ENCODE assay signal across 19 mouse cellular contexts in genomic region chr1:166900028-166900427, GRCm38 (mm10).
DNase-seq lines count a peak whose midpoint lies in the region; ATAC-seq and TF ChIP-seq lines count a peak whose summit lies in the region.
"Had no signal": no experiment of that assay in that cellular context is flagged by ENCODE, and none has a peak within 500 bp of the region (broad histone marks: within the 10 kb centered on the region; RNA-seq: fewer than 3 reads in every experiment).

No protein-coding gene starts in this region.

- DNase-seq in embryonic facial prominence, embryonic 10.5 days (ENCODE audit: low spot score) = no peak
- no peak for DNase-seq in kidney, adult 2 months
- DNase-seq in neural tube, embryonic 10.5 days (ENCODE audit: extremely low spot score, low spot score) = no peak
- no peak for DNase-seq in embryo, embryonic 10 days (ENCODE audit: low spot score)
- DNase-seq: adrenal gland, adult 8-10 months; cerebellum, adult 11-12 months; cerebellum, postnatal 14 days; kidney, adult 11 months; right cerebral cortex, postnatal 25 days; spleen, adult 18-20 months had no signal

- no peak for TF ChIP-seq CTCF in kidney, adult 2 months (conservative IDR thresholded peaks at IDR 0.05; ENCODE audit: insufficient read depth, insufficient read length, low read depth, low read length)

- no peak for ATAC-seq in embryonic facial prominence, embryonic 12.5 days (ENCODE audit: insufficient number of reproducible peaks, insufficient read depth, low FRiP score, low TSS enrichment)
- no peak; the same call in 1 of the 2 replicates for ATAC-seq in kidney, embryonic 15.5 days (replicated peaks; ENCODE audit: low FRiP score)
- 0 out of 2 replicates have a peak, but pooled peaks have one; percentile 1 for ATAC-seq in neural tube, embryonic 12.5 days (ENCODE audit: low FRiP score, low read depth)
- no peak for ATAC-seq in neural tube, embryonic 15.5 days (ENCODE audit: low FRiP score)
- ATAC-seq: activated CD4-positive, CD25-positive, alpha-beta regulatory T cell, adult 4 months had no signal

- H3K9me3 ChIP-seq in embryonic facial prominence, embryonic 12.5 days = no peaks in the 10 kb centered on the region
- H3K9me3 ChIP-seq in embryonic facial prominence, embryonic 10.5 days = no peaks in the 10 kb centered on the region
- H3K9me3 ChIP-seq in kidney, embryonic 15.5 days (replicated peaks) = no peaks in the 10 kb centered on the region
- H3K9me3 ChIP-seq in neural tube, embryonic 12.5 days = no peaks in the 10 kb centered on the region
- H3K9me3 ChIP-seq in neural tube, embryonic 15.5 days (replicated peaks) = no peaks in the 10 kb centered on the region
- H3K9me3 ChIP-seq: forebrain, embryonic 15.5 days; midbrain, embryonic 10.5 days had no signal

- peak overlapping the region; percentile 41; the same call in 1 of the 2 replicates for H3K27ac ChIP-seq in embryonic facial prominence, embryonic 12.5 days
- no peak overlapping the region for H3K27ac ChIP-seq in embryonic facial prominence, embryonic 10.5 days (replicated peaks)
- H3K27ac ChIP-seq in kidney, embryonic 15.5 days = peak overlapping the region; percentile 62; the same call in 1 of the 2 replicates
- H3K27ac ChIP-seq in kidney, adult 2 months (ENCODE audit: insufficient read depth, low read depth, low read length) = no peak overlapping the region
- H3K27ac ChIP-seq in neural tube, embryonic 12.5 days = no peak overlapping the region
- H3K27ac ChIP-seq in neural tube, embryonic 15.5 days (replicated peaks) = 0 out of 2 replicates have a peak overlapping the region, but pooled peaks have one; percentile 45
- H3K27ac ChIP-seq: midbrain, embryonic 10.5 days had no signal

- 78% methylated on average over 4 of the region's 4 CpGs for WGBS in embryonic facial prominence, embryonic 12.5 days
- 88% methylated on average over 4 of the region's 4 CpGs for WGBS in embryonic facial prominence, embryonic 10.5 days
- WGBS in kidney, embryonic 15.5 days = 78% methylated on average over 4 of the region's 4 CpGs
- WGBS in kidney, adult 2 months = 62% methylated on average over 4 of the region's 4 CpGs
- 73% methylated on average over 4 of the region's 4 CpGs for WGBS in neural tube, embryonic 12.5 days
- WGBS in neural tube, embryonic 15.5 days = 61% methylated on average over 4 of the region's 4 CpGs

- no peak overlapping the region for H3K9ac ChIP-seq in embryonic facial prominence, embryonic 12.5 days
- no peak overlapping the region for H3K9ac ChIP-seq in kidney, embryonic 15.5 days
- no peak overlapping the region for H3K9ac ChIP-seq in neural tube, embryonic 12.5 days
- H3K9ac ChIP-seq in neural tube, embryonic 15.5 days (replicated peaks) = no peak overlapping the region
- H3K9ac ChIP-seq: forebrain, embryonic 15.5 days had no signal

- H3K27me3 ChIP-seq in embryonic facial prominence, embryonic 12.5 days = no peaks in the 10 kb centered on the region
- no peaks in the 10 kb centered on the region for H3K27me3 ChIP-seq in embryonic facial prominence, embryonic 10.5 days (replicated peaks; ENCODE audit: low read depth, poor library complexity, severe bottlenecking)
- no peaks in the 10 kb centered on the region for H3K27me3 ChIP-seq in kidney, embryonic 15.5 days
- H3K27me3 ChIP-seq in kidney, adult 2 months (replicated peaks; ENCODE audit: control insufficient read depth, insufficient read depth, low read length) = no peaks in the 10 kb centered on the region
- H3K27me3 ChIP-seq in neural tube, embryonic 12.5 days (replicated peaks) = no peaks in the 10 kb centered on the region
- H3K27me3 ChIP-seq in neural tube, embryonic 15.5 days (replicated peaks) = no peaks in the 10 kb centered on the region
- H3K27me3 ChIP-seq: forebrain, embryonic 15.5 days had no signal

- H3K4me3 ChIP-seq in embryonic facial prominence, embryonic 12.5 days = no peak overlapping the region
- no peak overlapping the region for H3K4me3 ChIP-seq in embryonic facial prominence, embryonic 10.5 days
- H3K4me3 ChIP-seq in kidney, embryonic 15.5 days (replicated peaks) = no peak overlapping the region
- no peak overlapping the region for H3K4me3 ChIP-seq in kidney, adult 2 months (ENCODE audit: insufficient read depth, low read depth, low read length)
- H3K4me3 ChIP-seq in neural tube, embryonic 12.5 days = no peak overlapping the region
- no peak overlapping the region for H3K4me3 ChIP-seq in neural tube, embryonic 15.5 days (replicated peaks)
- H3K4me3 ChIP-seq: forebrain, embryonic 15.5 days; midbrain, embryonic 10.5 days; myocyte had no signal

- H3K4me1 ChIP-seq in embryonic facial prominence, embryonic 12.5 days = peaks cover 21% of the 10 kb centered on the region
- peaks cover 19% of the 10 kb centered on the region for H3K4me1 ChIP-seq in embryonic facial prominence, embryonic 10.5 days
- H3K4me1 ChIP-seq in kidney, embryonic 15.5 days = peaks cover 10% of the 10 kb centered on the region
- H3K4me1 ChIP-seq in kidney, adult 2 months (ENCODE audit: control insufficient read depth, insufficient read depth, low read length) = no peaks in the 10 kb centered on the region
- no peaks in the 10 kb centered on the region for H3K4me1 ChIP-seq in neural tube, embryonic 12.5 days
- H3K4me1 ChIP-seq in neural tube, embryonic 15.5 days = peaks cover 17% of the 10 kb centered on the region

- no peak overlapping the region for H3K4me2 ChIP-seq in embryonic facial prominence, embryonic 12.5 days (replicated peaks)
- H3K4me2 ChIP-seq in kidney, embryonic 15.5 days = peak overlapping the region; percentile 4; the same call in 1 of the 2 replicates
- H3K4me2 ChIP-seq in neural tube, embryonic 12.5 days (replicated peaks) = no peak overlapping the region
- no peak overlapping the region for H3K4me2 ChIP-seq in neural tube, embryonic 15.5 days
- H3K4me2 ChIP-seq: forebrain, embryonic 15.5 days; heart, embryonic 11.5 days had no signal

- TF ChIP-seq POLR2A in kidney, adult 2 months (IDR thresholded peaks at IDR 0.05; ENCODE audit: low read depth, low read length) = no peak

- H3K36me3 ChIP-seq in embryonic facial prominence, embryonic 12.5 days = no peaks in the 10 kb centered on the region
- H3K36me3 ChIP-seq in embryonic facial prominence, embryonic 10.5 days (replicated peaks) = no peaks in the 10 kb centered on the region
- no peaks in the 10 kb centered on the region for H3K36me3 ChIP-seq in kidney, embryonic 15.5 days
- no peaks in the 10 kb centered on the region for H3K36me3 ChIP-seq in kidney, adult 2 months (ENCODE audit: control insufficient read depth, insufficient read depth, low read length)
- H3K36me3 ChIP-seq in neural tube, embryonic 12.5 days = no peaks in the 10 kb centered on the region
- H3K36me3 ChIP-seq in neural tube, embryonic 15.5 days = no peaks in the 10 kb centered on the region
- H3K36me3 ChIP-seq: forebrain, embryonic 15.5 days; midbrain, embryonic 10.5 days had no signal

Comparison
In these comparisons a context has a peak if more than half of its experiments do, and no peak if none do; other contexts are left out.
1. H3K27ac ChIP-seq: peak in embryonic facial prominence, embryonic 12.5 days (single experiment), kidney, embryonic 15.5 days (single experiment) and neural tube, embryonic 15.5 days (single experiment); none in embryonic facial prominence, embryonic 10.5 days (single experiment), kidney, adult 2 months (single experiment) and neural tube, embryonic 12.5 days (single experiment).